Mouse (Mus musculus): Measurements from ENCODE around the gene Ccdc3. TPM values are rescaled to one million over a fixed set of nuclear protein-coding genes. Genes with fewer than 3 reads are reported as not detected.

The Ccdc3 gene
- polyA plus RNA-seq, 1 experiment from 2014 or later, result 19.1 TPM

- H3K9ac ChIP-seq, result no peak overlapping the region
- H3K4me2 ChIP-seq (replicated peaks), result no peak overlapping the region
- no peaks in the 10 kb centered on the region for H3K27me3 ChIP-seq
- H3K36me3 ChIP-seq, result no peaks in the 10 kb centered on the region
- H3K9me3 ChIP-seq (replicated peaks), result no peaks in the 10 kb centered on the region
- peaks cover 9% of the 10 kb centered on the region for H3K4me1 ChIP-seq
- H3K27ac ChIP-seq, result no peak overlapping the region
- no peak overlapping the region for H3K4me3 ChIP-seq
- 66% methylated on average over 5 of the region's 5 CpGs for WGBS
- no peak for ATAC-seq (ENCODE audit: low FRiP score)
These were observed 10.2 kb upstream of the Ccdc3 start for GRCm38 (mm10) chr2:5127369-5127768.

- H3K9me3 ChIP-seq (replicated peaks), result no peaks in the 10 kb centered on the region
- no peaks in the 10 kb centered on the region for H3K27me3 ChIP-seq
- H3K4me2 ChIP-seq (replicated peaks), result no peak overlapping the region
- peaks cover 9% of the 10 kb centered on the region for H3K4me1 ChIP-seq
- H3K27ac ChIP-seq, result no peak overlapping the region
- 54% methylated on average over 3 of the region's 3 CpGs for WGBS
- ATAC-seq (ENCODE audit: low FRiP score), result no peak
- no peaks in the 10 kb centered on the region for H3K36me3 ChIP-seq
- H3K9ac ChIP-seq, result no peak overlapping the region
- H3K4me3 ChIP-seq, result no peak overlapping the region
These were observed 8.5 kb upstream of the Ccdc3 start for GRCm38 (mm10) chr2:5129099-5129498.

- Histone ChIP-seq H3K4me3 (no peak overlapping the region), H3K9me3 (replicated peaks) (no peaks in the 10 kb centered on the region), H3K27ac (no peak overlapping the region), H3K36me3 (no peaks in the 10 kb centered on the region), H3K4me1 (peaks cover 4% of the 10 kb centered on the region; the same call in 1 of the 2 replicates), H3K9ac (no peak overlapping the region), H3K27me3 (peaks cover 19% of the 10 kb centered on the region), H3K4me2 (replicated peaks) (no peak overlapping the region)
- no peak for ATAC-seq (ENCODE audit: low FRiP score)
- WGBS, result 88% methylated on average over 4 of the region's 4 CpGs
These were observed 5.5 kb upstream of the Ccdc3 start for GRCm38 (mm10) chr2:5132046-5132445.

GRCm38 (mm10) chr2:5134959-5135743 lies 2.4 kb upstream of the Ccdc3 start:
- H3K4me3 ChIP-seq, result no peak overlapping the region
- no peak for ATAC-seq (ENCODE audit: low FRiP score)
- peaks cover 42% of the 10 kb centered on the region for H3K27me3 ChIP-seq
- H3K9me3 ChIP-seq (replicated peaks), result no peaks in the 10 kb centered on the region
- H3K9ac ChIP-seq, result no peak overlapping the region
- no peaks in the 10 kb centered on the region for H3K36me3 ChIP-seq
- 86% methylated on average over 5 of the region's 5 CpGs for WGBS
- H3K4me2 ChIP-seq (replicated peaks), result no peak overlapping the region
- H3K4me1 ChIP-seq, result peaks cover 8% of the 10 kb centered on the region; the same call in 1 of the 2 replicates
- no peak overlapping the region for H3K27ac ChIP-seq

- no peak for ATAC-seq (ENCODE audit: low FRiP score)
- Histone ChIP-seq H3K4me2 (replicated peaks) (no peak overlapping the region), H3K4me1 (peaks cover 8% of the 10 kb centered on the region; the same call in 1 of the 2 replicates), H3K36me3 (no peaks in the 10 kb centered on the region), H3K27ac (no peak overlapping the region), H3K9ac (no peak overlapping the region), H3K27me3 (peaks cover 47% of the 10 kb centered on the region), H3K9me3 (replicated peaks) (no peaks in the 10 kb centered on the region), H3K4me3 (no peak overlapping the region)
- 37% methylated on average over 4 of the region's 4 CpGs for WGBS
These were observed 2.4 kb downstream of the Ccdc3 start for GRCm38 (mm10) chr2:5139961-5140360.

- H3K4me1 ChIP-seq, result no peaks in the 10 kb centered on the region
- 62% methylated on average over 6 of the region's 6 CpGs for WGBS
These were observed 6.9 kb downstream of the Ccdc3 start for GRCm38 (mm10) chr2:5144446-5144845.

GRCm38 (mm10) chr2:5147907-5148306 lies 10.3 kb downstream of the Ccdc3 start:
- 75% methylated on average over 2 of the region's 2 CpGs for WGBS
- H3K9ac ChIP-seq, result no peak overlapping the region
- no peak for ATAC-seq (ENCODE audit: low FRiP score)
- H3K4me1 ChIP-seq, result no peaks in the 10 kb centered on the region
- H3K36me3 ChIP-seq, result no peaks in the 10 kb centered on the region
- H3K9me3 ChIP-seq (replicated peaks), result no peaks in the 10 kb centered on the region
- no peak overlapping the region for H3K4me3 ChIP-seq
- no peak overlapping the region for H3K27ac ChIP-seq
- 0 out of 2 replicates have a peak, but pooled peaks cover 2% of the 10 kb centered on the region for H3K27me3 ChIP-seq
- no peak overlapping the region for H3K4me2 ChIP-seq (replicated peaks)

More at GRCm38 (mm10) chr2:5144446-5144845, 6.9 kb downstream of the Ccdc3 start:
- no peak for ATAC-seq (ENCODE audit: low FRiP score)
- Histone ChIP-seq H3K4me3 (no peak overlapping the region), H3K36me3 (no peaks in the 10 kb centered on the region), H3K9ac (no peak overlapping the region), H3K27ac (no peak overlapping the region), H3K4me2 (replicated peaks) (no peak overlapping the region), H3K27me3 (peaks cover 7% of the 10 kb centered on the region; the same call in 1 of the 2 replicates), H3K9me3 (replicated peaks) (no peaks in the 10 kb centered on the region)

- H3K4me2 ChIP-seq (replicated peaks), result no peak overlapping the region
- WGBS, result 90% methylated on average over 5 of the region's 5 CpGs
- no peak for ATAC-seq (ENCODE audit: low FRiP score)
- no peaks in the 10 kb centered on the region for H3K36me3 ChIP-seq
- no peak overlapping the region for H3K27ac ChIP-seq
- H3K4me3 ChIP-seq, result no peak overlapping the region
- H3K4me1 ChIP-seq, result peaks cover 2% of the 10 kb centered on the region; the same call in 1 of the 2 replicates
- no peak overlapping the region for H3K9ac ChIP-seq
- no peaks in the 10 kb centered on the region for H3K27me3 ChIP-seq
- no peaks in the 10 kb centered on the region for H3K9me3 ChIP-seq (replicated peaks)
These were observed 17.1 kb downstream of the Ccdc3 start for GRCm38 (mm10) chr2:5154711-5155110.

GRCm38 (mm10) chr2:5160236-5160848 lies 22.8 kb downstream of the Ccdc3 start:
- Histone ChIP-seq H3K4me3 (no peak overlapping the region), H3K4me2 (replicated peaks) (no peak overlapping the region), H3K9me3 (replicated peaks) (no peaks in the 10 kb centered on the region), H3K9ac (no peak overlapping the region), H3K27ac (no peak overlapping the region), H3K4me1 (peaks cover 10% of the 10 kb centered on the region; the same call in 1 of the 2 replicates), H3K27me3 (no peaks in the 10 kb centered on the region), H3K36me3 (no peaks in the 10 kb centered on the region)
- 0 out of 2 replicates have a peak, but pooled peaks have one; percentile 48 for ATAC-seq (ENCODE audit: low FRiP score)
- 71% methylated on average over 11 of the region's 11 CpGs for WGBS

GRCm38 (mm10) chr2:5161002-5161745 lies 23.6 kb downstream of the Ccdc3 start:
- 76% methylated on average over 11 of the region's 11 CpGs for WGBS
- H3K4me1 ChIP-seq, result peaks cover 10% of the 10 kb centered on the region; the same call in 1 of the 2 replicates
- no peak overlapping the region for H3K27ac ChIP-seq
- no peaks in the 10 kb centered on the region for H3K36me3 ChIP-seq
- H3K4me2 ChIP-seq (replicated peaks), result no peak overlapping the region
- no peaks in the 10 kb centered on the region; the same call in 1 of the 2 replicates for H3K27me3 ChIP-seq
- no peak overlapping the region for H3K9ac ChIP-seq
- ATAC-seq (ENCODE audit: low FRiP score), result no peak
- H3K4me3 ChIP-seq, result no peak overlapping the region
- H3K9me3 ChIP-seq (replicated peaks), result no peaks in the 10 kb centered on the region

GRCm38 (mm10) chr2:5161908-5162674 lies 24.5 kb downstream of the Ccdc3 start:
- Histone ChIP-seq H3K36me3 (no peaks in the 10 kb centered on the region), H3K4me1 (peaks cover 10% of the 10 kb centered on the region; the same call in 1 of the 2 replicates), H3K27ac (no peak overlapping the region), H3K9me3 (replicated peaks) (no peaks in the 10 kb centered on the region), H3K4me3 (no peak overlapping the region), H3K27me3 (no peaks in the 10 kb centered on the region; the same call in 1 of the 2 replicates), H3K4me2 (replicated peaks) (no peak overlapping the region), H3K9ac (no peak overlapping the region)
- ATAC-seq (ENCODE audit: low FRiP score), result no peak
- WGBS, result 78% methylated on average over 3 of the region's 3 CpGs
